Mouse (Mus musculus) liver, postnatal 0 days (tissue): ENCODE results near the gene Hpca.

Source experiments
- CTCF ChIP-seq: sonication (generic); IDR thresholded peaks from 2 replicates; pipeline ENCODE4 v1.5.1; 2016; ENCODE audit warnings: antibody characterized with exemption, low read depth
- EP300 ChIP-seq: IDR thresholded peaks from 2 replicates; pipeline ENCODE4 v1.6.1; 2016; ENCODE audit warnings: antibody characterized with exemption, low read depth, mild to moderate bottlenecking

GRCm38 (mm10) chr4:129107348-129107899 lies 14.4 kb downstream of the Hpca start:
- TF ChIP-seq CTCF (no peak), EP300 (no peak)
